Mouse (Mus musculus) thymus, postnatal 0 days (tissue): Measurements from ENCODE around the gene Muc13. TPM values are rescaled to one million over a fixed set of nuclear protein-coding genes. Genes with fewer than 3 reads are reported as not detected.

ENCODE experiments used
- DNase-seq: peaks from one replicate; pipeline ENCODE4 v3.0.0-alpha.2; 2015; ENCODE audit warnings: low spot score
- polyA plus RNA-seq: library from polyadenylated mRNA; unstranded; fragments of >200 nt; fragmentation: Nextera tagmentation; extraction: Ambion mirVana; gene quantifications from 2 replicates; pipeline ENCODE4 v1.2.1, GENCODE M21; 2015

The Muc13 gene
- 0.48 and 0.69 TPM in 2 replicates for polyA plus RNA-seq

GRCm38 (mm10) chr16:33793846-33794791, at the start of gene Muc13:
TSS of gene Muc13 (plus strand) at chr16:33794037.
- peak; percentile 17 for DNase-seq

- DNase-seq, result peak; percentile 29
These were observed 49.0 kb upstream of the Muc13 start for GRCm38 (mm10) chr16:33744622-33745419.

GRCm38 (mm10) chr16:33745457-33745856, 48.4 kb upstream of the Muc13 start:
- no peak for DNase-seq

GRCm38 (mm10) chr16:33746074-33746676, 47.7 kb upstream of the Muc13 start:
- no peak for DNase-seq

- no peak for DNase-seq
These were observed 46.4 kb upstream of the Muc13 start for GRCm38 (mm10) chr16:33747346-33747954.

- no peak for DNase-seq
These were observed 45.8 kb upstream of the Muc13 start for GRCm38 (mm10) chr16:33747994-33748393.

GRCm38 (mm10) chr16:33751152-33751551, 42.7 kb upstream of the Muc13 start:
- DNase-seq, result no peak

- DNase-seq, result peak; percentile 77
These were observed 42.2 kb upstream of the Muc13 start for GRCm38 (mm10) chr16:33751590-33751989.

- DNase-seq, result no peak
These were observed 40.8 kb upstream of the Muc13 start for GRCm38 (mm10) chr16:33752904-33753578.

GRCm38 (mm10) chr16:33755293-33755692, 38.5 kb upstream of the Muc13 start:
- DNase-seq, result no peak

GRCm38 (mm10) chr16:33755961-33756360, 37.9 kb upstream of the Muc13 start:
- no peak for DNase-seq

GRCm38 (mm10) chr16:33756396-33756795, 37.4 kb upstream of the Muc13 start:
- no peak for DNase-seq

GRCm38 (mm10) chr16:33759207-33759606, 34.6 kb upstream of the Muc13 start:
- no peak for DNase-seq

GRCm38 (mm10) chr16:33760542-33760941, 33.3 kb upstream of the Muc13 start:
- no peak for DNase-seq

- no peak for DNase-seq
These were observed 32.8 kb upstream of the Muc13 start for GRCm38 (mm10) chr16:33760996-33761395.

- no peak for DNase-seq
These were observed 29.2 kb upstream of the Muc13 start for GRCm38 (mm10) chr16:33764501-33765193.

- no peak for DNase-seq
These were observed 28.4 kb upstream of the Muc13 start for GRCm38 (mm10) chr16:33765477-33765876.

- DNase-seq, result no peak
These were observed 27.5 kb upstream of the Muc13 start for GRCm38 (mm10) chr16:33766309-33766708.

GRCm38 (mm10) chr16:33766757-33767156, 27.1 kb upstream of the Muc13 start:
- no peak for DNase-seq
